Mouse (Mus musculus): ENCODE measurements at regions not wholly inside any gene's neighbourhood (a gene's known extent, or its start where the extent isn't known, plus 50 kb on each side); places are given as distances from the start of the nearest gene placed in this dataset.

DNA sequence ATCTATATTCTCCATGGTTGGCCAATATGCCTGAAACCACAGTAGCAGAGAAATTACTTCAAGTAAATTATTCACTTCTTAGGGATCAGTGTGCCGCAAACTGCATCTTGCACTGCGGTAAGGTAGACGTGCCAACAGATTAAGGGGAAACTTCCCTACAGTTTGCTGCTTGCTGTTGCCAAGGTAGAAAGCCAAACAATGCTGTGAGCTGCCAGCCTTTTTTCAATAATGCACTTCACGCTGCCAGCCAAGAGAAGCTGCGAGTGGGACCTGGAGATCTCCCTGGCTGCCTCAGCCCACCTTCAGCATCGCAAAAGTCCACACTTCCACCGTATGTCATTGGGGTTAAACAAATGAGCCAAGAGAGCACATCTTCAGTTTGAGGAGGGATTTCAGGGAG, 157.6 kb upstream of the Gcfc2 start:
- no peak overlapping the region for H3K4me3 ChIP-seq (replicated peaks; ENCODE audit: low read depth, low read length)
- no peaks in the 10 kb centered on the region for H3K27me3 ChIP-seq (ENCODE audit: insufficient read depth, low read length)
- H3K4me2 ChIP-seq (ENCODE audit: low read length): no peak overlapping the region
- DNase-seq (ENCODE audit: low spot score) (no peak), ATAC-seq (replicated peaks; ENCODE audit: low FRiP score, low read depth) (no peak)
- no peaks in the 10 kb centered on the region for H3K9me3 ChIP-seq (replicated peaks; ENCODE audit: low read length)
- no peaks in the 10 kb centered on the region for H3K36me3 ChIP-seq (ENCODE audit: insufficient read depth, low read length)
- no peak for TF ChIP-seq CTCF (IDR thresholded peaks at IDR 0.05; ENCODE audit: low read depth)
- no peak overlapping the region for H3K27ac ChIP-seq
- H3K4me1 ChIP-seq (replicated peaks; ENCODE audit: insufficient read depth, low read length): no peaks in the 10 kb centered on the region
- 68% methylated on average over 7 of the region's 7 CpGs for WGBS
- no peak overlapping the region for H3K9ac ChIP-seq (ENCODE audit: low read depth, low read length)

GRCm38 (mm10) chr6:81766800-81767199, 156.7 kb upstream of the Gcfc2 start:
- Histone ChIP-seq H3K9me3 (replicated peaks; ENCODE audit: low read length) (no peaks in the 10 kb centered on the region), H3K4me2 (ENCODE audit: low read length) (no peak overlapping the region), H3K4me1 (replicated peaks; ENCODE audit: insufficient read depth, low read length) (no peaks in the 10 kb centered on the region), H3K36me3 (ENCODE audit: insufficient read depth, low read length) (no peaks in the 10 kb centered on the region), H3K27me3 (ENCODE audit: insufficient read depth, low read length) (no peaks in the 10 kb centered on the region), H3K4me3 (replicated peaks; ENCODE audit: low read depth, low read length) (no peak overlapping the region), H3K9ac (ENCODE audit: low read depth, low read length) (no peak overlapping the region), H3K27ac (no peak overlapping the region)
- no peak for ATAC-seq (replicated peaks; ENCODE audit: low FRiP score, low read depth)
- WGBS: 88% methylated on average over 4 of the region's 4 CpGs
- no peak for DNase-seq (ENCODE audit: low spot score)
- TF ChIP-seq CTCF (IDR thresholded peaks at IDR 0.05; ENCODE audit: low read depth): no peak

- Histone ChIP-seq H3K9me3 (replicated peaks; ENCODE audit: low read length) (no peaks in the 10 kb centered on the region), H3K4me3 (replicated peaks; ENCODE audit: low read depth, low read length) (no peak overlapping the region), H3K4me2 (ENCODE audit: low read length) (no peak overlapping the region), H3K27ac (no peak overlapping the region), H3K36me3 (ENCODE audit: insufficient read depth, low read length) (no peaks in the 10 kb centered on the region), H3K4me1 (replicated peaks; ENCODE audit: insufficient read depth, low read length) (no peaks in the 10 kb centered on the region), H3K9ac (ENCODE audit: low read depth, low read length) (no peak overlapping the region), H3K27me3 (ENCODE audit: insufficient read depth, low read length) (no peaks in the 10 kb centered on the region)
- peak; percentile 74 for TF ChIP-seq CTCF (IDR thresholded peaks at IDR 0.05; ENCODE audit: low read depth)
- WGBS: 55% methylated on average over 5 of the region's 5 CpGs
- ATAC-seq (replicated peaks; ENCODE audit: low FRiP score, low read depth): 0 out of 2 replicates have a peak, but pooled peaks have one; percentile 40
- DNase-seq (ENCODE audit: low spot score): peak; percentile 82
Observed at GRCm38 (mm10) chr6:81768669-81769537, 154.6 kb upstream of the Gcfc2 start.

GRCm38 (mm10) chr6:81770301-81770700, 153.2 kb upstream of the Gcfc2 start:
- Histone ChIP-seq H3K36me3 (ENCODE audit: insufficient read depth, low read length) (no peaks in the 10 kb centered on the region), H3K4me1 (replicated peaks; ENCODE audit: insufficient read depth, low read length) (no peaks in the 10 kb centered on the region), H3K9me3 (replicated peaks; ENCODE audit: low read length) (no peaks in the 10 kb centered on the region), H3K27me3 (ENCODE audit: insufficient read depth, low read length) (no peaks in the 10 kb centered on the region), H3K4me3 (replicated peaks; ENCODE audit: low read depth, low read length) (no peak overlapping the region), H3K27ac (no peak overlapping the region), H3K4me2 (ENCODE audit: low read length) (no peak overlapping the region), H3K9ac (ENCODE audit: low read depth, low read length) (no peak overlapping the region)
- no peak for TF ChIP-seq CTCF (IDR thresholded peaks at IDR 0.05; ENCODE audit: low read depth)
- no peak for DNase-seq (ENCODE audit: low spot score)
- 92% methylated on average over 3 of the region's 3 CpGs for WGBS
- no peak for ATAC-seq (replicated peaks; ENCODE audit: low FRiP score, low read depth)

- Histone ChIP-seq H3K36me3 (ENCODE audit: insufficient read depth, low read length) (no peaks in the 10 kb centered on the region), H3K9me3 (replicated peaks; ENCODE audit: low read length) (no peaks in the 10 kb centered on the region), H3K4me3 (replicated peaks; ENCODE audit: low read depth, low read length) (no peak overlapping the region), H3K4me1 (replicated peaks; ENCODE audit: insufficient read depth, low read length) (no peaks in the 10 kb centered on the region), H3K27ac (no peak overlapping the region), H3K9ac (ENCODE audit: low read depth, low read length) (no peak overlapping the region), H3K4me2 (ENCODE audit: low read length) (no peak overlapping the region), H3K27me3 (ENCODE audit: insufficient read depth, low read length) (no peaks in the 10 kb centered on the region)
- DNase-seq (ENCODE audit: low spot score): no peak
- ATAC-seq (replicated peaks; ENCODE audit: low FRiP score, low read depth): no peak
- no peak for TF ChIP-seq CTCF (IDR thresholded peaks at IDR 0.05; ENCODE audit: low read depth)
Observed at GRCm38 (mm10) chr6:81771862-81772261, 151.6 kb upstream of the Gcfc2 start.

- no peak overlapping the region for H3K9ac ChIP-seq (ENCODE audit: low read depth, low read length)
- 86% methylated on average over 5 of the region's 5 CpGs for WGBS
- no peaks in the 10 kb centered on the region for H3K9me3 ChIP-seq (replicated peaks; ENCODE audit: low read length)
- H3K27me3 ChIP-seq (ENCODE audit: insufficient read depth, low read length): no peaks in the 10 kb centered on the region
- no peak overlapping the region for H3K4me3 ChIP-seq (replicated peaks; ENCODE audit: low read depth, low read length)
- H3K4me1 ChIP-seq (replicated peaks; ENCODE audit: insufficient read depth, low read length): no peaks in the 10 kb centered on the region
- ATAC-seq (replicated peaks; ENCODE audit: low FRiP score, low read depth) (no peak), DNase-seq (ENCODE audit: low spot score) (no peak)
- no peak overlapping the region for H3K4me2 ChIP-seq (ENCODE audit: low read length)
- H3K27ac ChIP-seq: no peak overlapping the region
- TF ChIP-seq CTCF (IDR thresholded peaks at IDR 0.05; ENCODE audit: low read depth): no peak
- no peaks in the 10 kb centered on the region for H3K36me3 ChIP-seq (ENCODE audit: insufficient read depth, low read length)
Observed at GRCm38 (mm10) chr6:81782131-81782530, 141.3 kb upstream of the Gcfc2 start.
